Mouse (Mus musculus) liver, embryonic 13.5 days (tissue): Measurements from ENCODE around the gene Angpt4. TPM values are rescaled to one million over a fixed set of nuclear protein-coding genes. Genes with fewer than 3 reads are reported as not detected.

ENCODE experiments used
- ATAC-seq: fragments of 200-750 bp; cut with Nextera tagmentation; 2 replicates; pipeline ENCODE4 v1.8.0; 2017; ENCODE audit warnings: low read depth, mild to moderate bottlenecking, moderate number of reproducible peaks, moderate library complexity
- DNase-seq: peaks from one replicate; pipeline ENCODE4 v3.0.0; 2022
- H3K27ac ChIP-seq: fragments of 300-500 bp; sonication (generic); 2 replicates; pipeline ENCODE4 v1.5.1; 2015; ENCODE audit warnings: moderate library complexity, mild to moderate bottlenecking, inconsistent platforms
- H3K27me3 ChIP-seq: fragments of 300-500 bp; sonication (generic); 2 replicates; pipeline ENCODE4 v1.6.1; 2015; ENCODE audit warnings: mild to moderate bottlenecking, inconsistent platforms
- H3K36me3 ChIP-seq: fragments of 300-500 bp; sonication (generic); 2 replicates; pipeline ENCODE4 v1.6.1; 2015; ENCODE audit warnings: mild to moderate bottlenecking, inconsistent platforms
- H3K4me1 ChIP-seq: fragments of 300-500 bp; sonication (generic); replicated peaks from 2 replicates; pipeline ENCODE4 v1.6.1; 2015; ENCODE audit warnings: inconsistent platforms
- H3K4me2 ChIP-seq: fragments of 300-500 bp; sonication (generic); 2 replicates; pipeline ENCODE4 v1.6.1; 2015; ENCODE audit warnings: inconsistent platforms, mild to moderate bottlenecking, moderate library complexity
- H3K4me3 ChIP-seq: fragments of 300-500 bp; sonication (generic); replicated peaks from 2 replicates; pipeline ENCODE4 v1.5.1; 2015; ENCODE audit warnings: mild to moderate bottlenecking, inconsistent platforms
- H3K9ac ChIP-seq: fragments of 300-500 bp; sonication (generic); 2 replicates; pipeline ENCODE4 v1.6.1; 2015; ENCODE audit warnings: mild to moderate bottlenecking, inconsistent platforms
- H3K9me3 ChIP-seq: fragments of 300-500 bp; sonication (generic); replicated peaks from 2 replicates; pipeline ENCODE4 v1.6.1; 2016; ENCODE audit warnings: inconsistent platforms
- WGBS: fragments of 180-500 bp; shearing (Covaris S2); methylation state at CpG from one replicate; pipeline ENCODE4 v1.1.7; 2015; ENCODE audit not compliant: insufficient replicate concordance; 5-methylcytosine and 5-hydroxymethylcytosine counted together
- microRNA counts: library from miRNA; unstranded; fragments of <30 nt; microRNA quantifications from one replicate; lab custom pipeline; 2016
- microRNA-seq: library from miRNA; unstranded; fragments of <30 nt; microRNA quantifications from one replicate; pipeline ENCODE4, GENCODE M21; 2016
- polyA plus RNA-seq: library from polyadenylated mRNA; unstranded; fragments of >200 nt; fragmentation: Nextera tagmentation; extraction: Ambion mirVana; gene quantifications from 2 replicates; pipeline ENCODE4 v1.2.1, GENCODE M21; 2015

The Angpt4 gene
- polyA plus RNA-seq, 1 experiment from 2014 or later: not detected

DNA sequence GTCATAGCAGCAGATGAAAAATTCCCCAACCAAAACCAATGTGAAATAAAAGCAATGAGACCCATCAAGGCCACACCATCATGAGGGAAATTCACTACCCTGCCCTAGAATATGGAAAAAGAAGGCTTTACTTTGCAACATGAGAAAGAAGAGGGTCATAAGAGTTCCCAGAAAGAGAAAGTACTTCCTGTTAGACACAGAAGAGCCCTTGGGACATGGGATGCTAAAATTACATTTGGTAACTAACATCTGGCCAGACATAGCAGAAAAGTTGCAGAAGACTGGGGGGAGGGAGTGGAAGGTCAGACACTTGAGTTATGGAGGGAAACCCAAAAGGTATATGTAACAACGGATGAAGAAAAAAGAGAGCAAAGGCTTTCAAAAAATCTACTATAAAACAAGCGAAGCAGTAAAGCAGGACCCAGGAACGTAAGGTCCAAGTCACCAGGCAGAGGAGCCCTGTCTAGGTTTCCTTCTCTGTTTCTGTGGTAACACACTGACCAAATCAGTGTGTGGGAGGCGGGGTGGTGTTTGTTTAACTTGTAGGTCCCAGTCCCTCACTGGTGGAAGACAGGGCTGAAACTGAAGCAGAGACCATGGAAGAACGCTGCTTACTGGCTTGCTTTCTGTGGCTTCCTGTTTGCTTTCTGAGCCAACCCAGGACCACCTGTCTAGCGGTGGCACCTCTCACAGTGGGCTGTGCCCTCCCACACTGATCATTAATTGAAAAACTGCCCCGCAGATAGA is 74.6 kb downstream of the Angpt4 start:
- Histone ChIP-seq H3K4me2 (no peak overlapping the region), H3K9ac (no peak overlapping the region), H3K36me3 (no peaks in the 10 kb centered on the region), H3K9me3 (no peaks in the 10 kb centered on the region), H3K4me3 (no peak overlapping the region), H3K27ac (no peak overlapping the region), H3K4me1 (peaks cover 2% of the 10 kb centered on the region), H3K27me3 (peaks cover 17% of the 10 kb centered on the region)
- no peak for ATAC-seq
- no peak for DNase-seq
- 44% methylated on average over 7 of the region's 7 CpGs for WGBS

DNA sequence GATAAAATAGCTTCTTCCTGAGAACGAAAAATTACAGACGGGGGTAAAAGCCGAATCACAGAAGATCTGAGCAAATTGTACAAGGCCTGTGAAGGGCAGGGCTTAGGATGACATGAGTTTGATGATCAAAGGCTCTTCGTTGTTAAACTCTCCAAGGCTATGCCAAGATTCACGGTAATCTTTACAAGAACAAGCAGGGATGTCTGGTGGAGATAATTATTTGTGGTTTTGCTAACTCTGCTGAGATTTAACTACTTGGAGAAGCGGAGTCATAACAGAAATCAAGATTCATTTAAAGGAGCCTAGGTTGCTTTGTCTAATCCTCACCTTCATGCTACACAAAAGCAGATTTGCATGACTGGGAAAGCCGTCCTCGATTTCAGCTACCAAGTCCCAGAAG is 75.9 kb downstream of the Angpt4 start:
- H3K4me3 ChIP-seq: no peak overlapping the region
- no peaks in the 10 kb centered on the region for H3K9me3 ChIP-seq
- no peak overlapping the region for H3K9ac ChIP-seq
- no peaks in the 10 kb centered on the region for H3K36me3 ChIP-seq
- 48% methylated on average over 8 of the region's 8 CpGs for WGBS
- H3K27ac ChIP-seq: no peak overlapping the region
- no peak overlapping the region for H3K4me2 ChIP-seq
- no peak for ATAC-seq
- peaks cover 22% of the 10 kb centered on the region for H3K27me3 ChIP-seq
- no peak for DNase-seq
- 0 out of 2 replicates have a peak, but pooled peaks cover 4% of the 10 kb centered on the region for H3K4me1 ChIP-seq

DNA sequence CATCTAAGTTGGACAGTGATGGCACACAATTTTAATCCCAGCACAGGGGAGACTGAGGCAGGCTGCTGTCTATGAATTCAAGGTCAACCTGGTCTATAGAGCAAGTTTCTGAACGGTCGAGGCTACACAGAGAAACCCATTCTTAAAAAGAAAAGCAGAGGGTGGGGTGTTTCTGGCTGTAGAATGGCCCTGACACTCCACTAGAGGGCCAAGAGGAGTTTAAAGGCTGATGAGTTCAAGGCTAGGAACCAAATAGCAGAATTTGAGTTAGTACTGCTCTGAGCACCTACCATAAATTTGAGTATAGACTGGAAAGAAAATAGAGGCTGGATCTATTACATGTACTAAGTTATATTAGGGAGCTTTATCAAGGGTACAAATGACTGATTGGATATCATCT is 78.0 kb downstream of the Angpt4 start:
- DNase-seq (no peak), ATAC-seq (no peak)
- Histone ChIP-seq H3K36me3 (no peaks in the 10 kb centered on the region), H3K4me3 (no peak overlapping the region), H3K27me3 (peaks cover 28% of the 10 kb centered on the region), H3K9me3 (no peaks in the 10 kb centered on the region), H3K4me2 (no peak overlapping the region), H3K9ac (no peak overlapping the region), H3K27ac (no peak overlapping the region), H3K4me1 (0 out of 2 replicates have a peak, but pooled peaks cover 4% of the 10 kb centered on the region)
- 48% methylated on average over 2 of the region's 2 CpGs for WGBS

DNA sequence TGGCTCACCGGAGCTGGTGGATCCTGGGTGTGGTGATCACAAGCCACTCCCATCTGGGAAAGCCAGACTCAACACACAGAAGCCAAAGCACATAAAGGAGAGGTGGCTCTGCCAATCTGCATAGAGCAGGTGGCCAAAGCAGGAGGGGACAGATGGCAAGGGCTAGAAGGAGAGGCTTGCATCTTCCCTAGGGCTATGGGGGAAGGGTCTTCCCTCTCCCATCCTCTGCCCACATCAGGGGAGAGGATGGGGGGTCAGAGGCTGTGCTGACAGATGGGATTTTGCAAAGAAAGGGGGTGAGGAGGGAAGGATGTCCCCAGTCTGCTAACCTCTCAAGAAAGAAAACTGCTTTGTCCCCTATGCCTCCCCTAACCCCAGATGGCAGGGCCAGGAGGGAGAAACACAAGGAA is 80.0 kb downstream of the Angpt4 start:
- Histone ChIP-seq H3K27me3 (peaks cover 36% of the 10 kb centered on the region), H3K4me1 (peaks cover 16% of the 10 kb centered on the region), H3K36me3 (no peaks in the 10 kb centered on the region), H3K4me2 (no peak overlapping the region), H3K27ac (no peak overlapping the region), H3K9ac (no peak overlapping the region), H3K9me3 (no peaks in the 10 kb centered on the region), H3K4me3 (no peak overlapping the region)
- WGBS: 44% methylated on average over 1 of the region's 1 CpGs
- no peak for DNase-seq
- no peak for ATAC-seq

DNA sequence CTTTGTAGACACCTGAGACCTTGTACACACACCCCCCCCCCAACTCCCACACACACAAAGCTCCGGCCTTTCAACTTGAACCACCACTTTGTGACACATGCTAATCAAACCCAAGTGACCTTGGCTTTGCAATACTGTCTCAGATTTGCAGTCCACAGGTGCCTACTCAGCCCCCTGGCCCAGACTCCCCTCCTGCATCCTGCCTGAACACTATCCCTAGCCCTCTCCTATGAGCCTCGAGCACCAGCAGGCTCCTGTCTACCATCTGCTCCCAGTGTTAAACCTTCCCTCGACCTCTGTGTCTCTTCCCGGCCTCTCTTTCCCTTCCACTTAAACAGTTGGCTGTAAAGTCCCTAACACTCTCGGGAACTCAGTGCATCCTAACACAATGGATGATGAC is 80.4 kb downstream of the Angpt4 start:
- H3K4me3 ChIP-seq: no peak overlapping the region
- H3K4me2 ChIP-seq: no peak overlapping the region
- peaks cover 20% of the 10 kb centered on the region for H3K4me1 ChIP-seq
- no peak overlapping the region for H3K27ac ChIP-seq
- WGBS: 39% methylated on average over 5 of the region's 5 CpGs
- H3K9me3 ChIP-seq: no peaks in the 10 kb centered on the region
- H3K9ac ChIP-seq: no peak overlapping the region
- peaks cover 40% of the 10 kb centered on the region for H3K27me3 ChIP-seq
- ATAC-seq (no peak), DNase-seq (no peak)
- no peaks in the 10 kb centered on the region for H3K36me3 ChIP-seq

DNA sequence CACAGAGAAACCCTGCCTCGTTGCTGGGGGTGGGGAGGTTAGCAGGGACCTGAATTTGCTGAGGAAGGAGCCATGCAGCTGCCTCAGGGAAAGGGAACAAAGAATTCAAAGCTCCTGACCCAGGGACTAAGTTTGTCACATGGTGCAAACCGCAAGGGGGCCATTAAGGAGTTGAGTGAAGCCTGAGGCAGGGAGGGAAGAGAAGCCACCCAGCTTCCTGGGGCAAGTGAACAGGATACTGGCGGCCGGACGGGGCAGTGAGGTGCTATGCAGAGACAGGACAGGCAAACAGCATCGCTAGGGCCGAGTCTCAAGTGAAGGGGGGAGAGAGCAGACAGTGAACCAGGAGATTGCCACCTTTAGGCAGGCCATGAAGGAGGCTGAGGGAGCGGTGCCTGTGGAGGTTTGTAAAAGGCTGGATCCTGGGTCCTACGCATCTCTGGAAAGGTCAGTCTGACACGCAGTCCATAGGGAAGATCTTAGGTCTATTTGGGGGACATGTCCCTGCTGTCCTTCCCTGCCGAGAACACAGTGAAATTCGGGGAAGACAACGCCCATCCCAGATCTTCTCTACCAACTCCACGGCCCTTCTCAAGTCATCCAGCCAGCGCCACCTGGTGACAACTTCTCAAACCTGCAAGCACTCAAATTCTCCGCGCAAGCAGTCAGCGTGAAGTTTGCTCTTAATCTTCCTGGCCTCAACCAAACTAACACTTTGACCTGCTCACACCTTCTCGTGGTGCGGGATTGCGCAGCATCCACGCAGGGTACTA is 83.5 kb downstream of the Angpt4 start:
- peak overlapping the region; percentile 37 for H3K4me2 ChIP-seq
- DNase-seq (peak; percentile 53), ATAC-seq (no peak)
- peaks cover 49% of the 10 kb centered on the region for H3K4me1 ChIP-seq
- 4% methylated on average over 22 of the region's 22 CpGs for whole genome bisulfite sequencing
- H3K9me3 ChIP-seq: no peaks in the 10 kb centered on the region
- peaks cover 49% of the 10 kb centered on the region for H3K27me3 ChIP-seq
- H3K9ac ChIP-seq: no peak overlapping the region
- H3K36me3 ChIP-seq: no peaks in the 10 kb centered on the region
- no peak overlapping the region for H3K27ac ChIP-seq
- H3K4me3 ChIP-seq: no peak overlapping the region

MicroRNAs within 50 kb of the gene (microRNA counts, 519-probe panel; counts per million panel counts)
- microRNA mmu-miR-1953 (lab: Ali Mortazavi, UCI): 114 counts per million

Small RNA genes lying within 50 kb of the gene (microRNA-seq; reads per million reads assigned to microRNA genes)
- 2.9 reads per million, percentile 3 among the genes with 10 or more reads in this experiment for gene Mir1953

Other genes starting within 250 kb of the Angpt4 start
- not detected in 2 replicates for gene Rad21l, start 242.7 kb upstream of the Angpt4 start, polyA plus RNA-seq
- 0.07 TPM in 2 replicates for gene Tmem74b, start 209.2 kb upstream of the Angpt4 start, polyA plus RNA-seq
- 49.1 and 51.6 TPM in 2 replicates for gene Psmf1, start 167.0 kb upstream of the Angpt4 start, polyA plus RNA-seq
- not detected in 2 replicates for gene Rspo4, start 68.3 kb upstream of the Angpt4 start, polyA plus RNA-seq
- 10.9 and 11.2 TPM in 2 replicates for gene Fam110a, start 69.0 kb downstream of the Angpt4 start, polyA plus RNA-seq
- 1.3 and 1.5 TPM in 2 replicates for gene Slc52a3, start 85.3 kb downstream of the Angpt4 start, polyA plus RNA-seq
- gene Scrt2, start 170.3 kb downstream of the Angpt4 start, polyA plus RNA-seq: not detected in 2 replicates
- gene Srxn1, start 194.3 kb downstream of the Angpt4 start, polyA plus RNA-seq: 17.2 and 17.9 TPM in 2 replicates
- gene Tcf15, start 232.4 kb downstream of the Angpt4 start, polyA plus RNA-seq: 0.27 and 0.33 TPM in 2 replicates